Mouse (Mus musculus) spleen, adult 12 weeks (tissue): Measurements from ENCODE around the gene Pagr1a.

Source experiments
- DNase-seq: peaks from one replicate; pipeline ENCODE4 v3.0.0; 2022; ENCODE audit warnings: low spot score

Gene Pagr1a

DNA sequence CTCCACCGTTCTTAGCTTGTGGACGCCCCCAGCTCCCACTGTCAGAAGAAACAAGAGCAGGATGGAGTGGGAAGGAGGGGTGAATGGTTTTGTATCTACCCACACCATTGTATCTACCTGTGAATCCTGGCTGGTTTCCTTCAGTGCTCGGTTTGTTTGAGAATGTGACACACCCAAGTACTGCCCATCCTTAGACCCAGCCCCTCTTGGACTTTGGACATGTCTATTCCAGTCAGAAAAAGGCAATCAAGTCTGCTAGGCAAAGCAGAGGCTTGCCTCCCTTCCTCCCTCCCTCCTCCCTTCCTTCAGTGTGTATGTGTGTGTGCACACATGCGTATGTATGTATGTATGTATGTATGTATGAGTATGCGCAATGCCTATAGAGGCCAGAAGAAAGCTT lies 13.5 kb downstream of the Pagr1a start:
- no peak for DNase-seq

DNA sequence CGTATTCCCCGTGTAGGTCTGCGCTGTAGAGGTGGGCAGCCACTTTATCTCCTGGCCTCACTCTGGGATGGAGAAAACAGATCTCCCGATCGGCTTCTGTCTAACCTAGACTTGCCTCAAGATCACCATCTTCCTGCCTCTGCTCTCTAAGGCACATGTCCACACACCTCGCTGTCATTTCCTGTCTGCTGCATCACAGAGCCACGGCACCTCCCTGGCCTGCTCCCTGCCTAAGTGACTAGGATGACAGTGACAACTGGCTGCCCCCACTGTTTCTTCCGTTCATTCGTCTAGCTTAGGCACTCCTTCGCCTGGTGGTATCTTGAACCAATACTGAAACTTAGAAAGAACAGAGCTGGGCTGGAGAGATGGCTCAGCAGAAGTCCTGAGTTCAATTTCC lies 17.6 kb downstream of the Pagr1a start:
- DNase-seq: no peak

DNA sequence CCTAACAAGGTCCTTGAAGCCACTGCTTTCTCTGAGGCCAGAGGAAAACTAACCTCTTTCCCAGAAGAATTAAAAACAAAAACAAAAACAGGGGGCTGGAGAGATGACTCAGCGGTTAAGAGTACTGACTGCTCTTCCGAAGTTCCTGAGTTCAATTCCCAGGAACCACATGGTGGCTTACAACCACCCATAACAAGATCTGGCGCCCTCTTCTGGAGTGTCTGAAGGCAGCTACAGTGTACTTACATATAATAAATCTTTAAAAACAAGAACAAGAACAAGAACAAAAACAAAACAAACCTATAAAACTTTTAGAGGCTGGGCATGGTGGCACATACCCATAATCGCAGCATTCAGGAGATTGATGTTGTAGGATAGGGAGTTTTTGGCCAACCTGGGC lies 20.7 kb downstream of the Pagr1a start:
- DNase-seq: no peak

DNA sequence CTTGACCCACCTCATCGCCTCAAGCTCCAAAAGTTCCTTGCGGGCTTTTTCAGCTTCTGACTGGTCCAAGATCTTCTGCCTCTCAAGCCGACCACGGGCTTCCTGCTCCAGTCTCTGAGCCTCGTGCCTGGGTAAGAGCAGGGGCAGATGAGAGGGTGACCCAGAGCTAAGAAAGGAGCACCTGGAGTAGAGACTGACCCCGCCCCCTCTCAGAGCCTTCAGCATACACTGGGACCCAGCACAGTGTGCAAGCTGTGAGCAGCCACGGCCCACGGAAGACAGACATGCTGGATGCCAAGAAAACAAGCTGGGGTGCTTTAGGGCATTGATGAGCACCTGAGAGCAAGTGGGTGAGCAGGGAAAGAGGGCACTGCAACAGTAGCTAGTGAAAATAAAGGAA lies 28.3 kb downstream of the Pagr1a start:
- no peak for DNase-seq

DNA sequence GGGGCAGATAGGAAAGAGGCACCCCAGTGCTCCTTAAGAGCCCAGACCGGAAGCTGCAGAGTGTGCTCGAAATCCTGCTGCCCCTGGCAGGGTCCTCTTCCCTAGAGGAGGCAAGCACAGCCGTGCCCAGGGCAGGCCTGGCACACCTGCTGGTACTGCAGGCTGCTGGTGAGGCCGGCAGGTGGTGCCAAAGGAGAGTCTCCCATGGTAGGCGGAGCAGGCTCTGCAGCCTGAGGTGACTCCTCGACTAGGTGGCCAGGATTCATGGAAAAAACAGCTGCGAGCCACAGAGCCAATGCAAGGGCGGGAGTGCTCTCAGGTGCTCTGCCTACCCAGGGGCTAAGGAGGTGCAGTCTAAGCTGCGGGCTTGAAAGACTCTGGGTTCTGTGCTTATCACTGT lies 30.8 kb downstream of the Pagr1a start:
- no peak for DNase-seq

DNA sequence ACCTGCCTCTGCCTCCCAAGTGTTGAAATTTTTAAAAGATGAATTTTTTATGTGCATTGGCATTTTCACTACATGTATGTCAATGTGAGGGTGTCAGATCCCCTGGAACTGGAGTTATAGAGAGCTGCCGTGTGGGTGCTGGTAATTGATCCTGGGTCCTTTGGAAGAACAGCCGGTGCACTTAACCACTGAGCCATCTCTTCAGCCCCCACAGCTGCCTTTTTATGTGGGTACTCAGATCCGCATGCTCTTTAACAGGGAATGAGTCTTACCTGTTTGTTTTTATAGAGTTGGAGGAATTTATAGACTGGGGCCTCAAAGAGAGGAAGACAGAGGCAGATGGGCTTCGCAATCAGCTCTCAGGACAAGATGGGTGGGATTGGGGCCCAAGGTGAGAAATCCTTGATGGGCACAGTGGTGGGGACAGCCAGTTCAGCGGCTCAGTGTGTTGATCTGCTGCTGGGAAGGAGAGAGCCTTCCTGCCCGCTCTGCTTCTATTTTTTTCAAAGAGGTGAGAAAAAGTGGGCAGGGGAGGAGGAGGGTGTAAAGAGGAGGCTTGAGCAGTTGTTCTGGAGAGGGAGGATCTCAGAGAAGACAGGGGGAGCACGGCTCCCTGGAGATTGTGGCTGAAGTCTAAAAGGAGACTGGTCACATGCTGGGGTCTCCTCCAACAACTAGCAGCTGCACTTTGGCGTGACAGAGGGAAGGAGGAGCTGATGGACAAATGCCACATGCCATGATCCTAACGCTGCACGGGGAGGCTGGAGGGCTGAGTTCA lies 32.3 kb downstream of the Pagr1a start:
- no peak for DNase-seq

DNA sequence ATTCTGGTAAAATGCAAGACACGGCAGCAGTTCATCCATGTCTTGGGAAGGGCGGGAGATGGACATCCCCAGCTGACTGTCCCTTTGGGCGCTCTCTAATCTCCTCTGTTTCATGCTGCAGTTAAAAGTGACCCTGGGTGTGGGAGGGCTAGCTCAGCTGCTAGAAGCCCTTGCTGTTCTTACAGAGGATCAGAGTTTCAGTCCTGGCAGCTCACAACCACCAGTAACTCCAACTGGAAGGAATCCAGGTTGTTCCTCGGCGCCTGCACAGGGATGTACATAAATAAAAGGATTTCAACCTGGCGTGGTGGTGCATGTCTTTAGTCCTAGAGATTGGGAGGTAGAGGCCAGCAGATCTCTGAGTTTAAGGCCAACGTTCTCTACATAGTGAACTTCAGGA lies 34.0 kb downstream of the Pagr1a start:
- DNase-seq: no peak

DNA sequence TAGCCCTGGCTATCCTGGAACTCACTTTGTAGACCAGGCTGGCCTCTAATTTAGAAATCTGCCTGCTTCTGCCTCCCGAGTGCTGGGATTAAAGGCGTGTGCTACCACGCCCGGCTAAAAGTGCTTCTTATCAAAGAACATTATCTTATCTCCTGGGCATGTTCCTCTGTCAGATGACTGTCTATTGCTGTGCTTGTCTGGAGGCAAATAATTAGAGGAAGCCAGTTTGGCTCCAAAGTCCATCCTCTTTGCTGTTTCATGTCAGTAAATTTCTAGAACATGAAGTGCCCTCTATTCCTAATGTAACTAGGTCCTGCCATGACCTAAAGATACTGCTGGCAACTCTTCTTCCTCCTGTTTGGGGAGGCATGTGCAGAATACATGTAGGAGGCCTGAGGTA lies 35.1 kb downstream of the Pagr1a start:
- DNase-seq: no peak

DNA sequence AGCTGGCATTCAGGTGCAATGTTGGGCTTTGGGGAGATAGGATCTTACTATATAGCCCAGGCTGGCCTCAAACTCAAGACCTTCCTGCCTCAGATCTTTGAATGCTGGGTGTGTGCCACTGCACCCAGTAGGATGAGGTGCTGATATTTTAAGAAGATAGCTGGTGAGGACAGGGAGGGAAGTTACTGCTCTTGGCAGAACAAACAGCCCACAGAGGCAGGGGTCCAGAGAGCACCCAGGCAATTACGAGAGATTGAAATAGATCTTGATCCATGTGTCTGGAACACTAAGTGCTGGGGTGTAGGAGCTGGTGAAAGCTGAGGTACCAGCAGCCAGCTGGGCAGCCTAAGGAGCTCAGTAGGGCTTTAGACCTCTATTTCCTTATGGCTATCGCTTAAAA lies 35.6 kb downstream of the Pagr1a start:
- DNase-seq: no peak

DNA sequence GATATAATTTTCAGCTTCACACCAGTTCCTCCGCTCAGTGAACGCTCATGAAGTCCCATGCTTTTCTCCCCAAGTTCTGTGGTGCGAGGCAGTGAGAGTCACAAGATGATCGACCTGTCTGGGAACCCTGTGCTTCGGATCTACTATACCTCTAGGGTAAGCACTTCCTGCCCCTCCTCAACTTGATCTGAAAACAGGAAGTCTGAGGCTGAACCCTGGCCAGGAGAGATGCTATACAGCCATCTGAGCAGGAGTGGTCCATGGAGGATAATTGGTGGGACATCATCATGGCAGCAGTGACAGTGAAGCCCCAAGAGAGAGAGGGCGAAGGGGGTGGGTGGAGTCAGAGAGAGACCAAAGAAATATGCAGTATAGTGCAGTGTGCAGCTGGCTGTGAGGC lies 38.3 kb downstream of the Pagr1a start:
- DNase-seq: no peak

DNA sequence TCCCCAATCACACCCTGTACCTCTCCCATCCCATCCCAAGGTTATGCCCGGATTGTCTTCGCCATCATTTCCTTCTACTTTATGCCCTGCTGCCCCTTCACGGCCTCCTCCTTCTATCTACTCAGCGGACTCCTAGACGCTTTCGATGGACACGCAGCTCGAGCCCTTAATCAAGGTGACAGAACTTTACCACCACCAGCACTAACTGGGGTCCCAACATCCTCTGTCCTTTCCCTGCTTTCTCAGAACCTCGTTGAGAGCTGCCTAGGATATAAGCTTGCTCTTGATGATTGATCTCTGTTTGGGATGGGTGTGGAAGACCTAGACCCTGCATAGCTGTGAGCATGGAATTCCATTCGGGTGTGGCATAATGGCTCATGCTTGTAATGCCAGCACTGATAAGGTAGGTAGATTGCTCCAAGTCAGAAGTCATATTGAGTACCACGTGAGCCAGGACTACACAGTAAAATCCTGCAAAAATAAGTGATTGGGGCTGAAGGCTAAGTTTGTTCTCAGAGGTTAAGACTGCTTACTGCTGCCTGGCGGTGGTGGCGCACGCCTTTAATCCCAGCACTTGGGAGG lies 40.2 kb downstream of the Pagr1a start:
- peak; percentile 15 for DNase-seq

DNA sequence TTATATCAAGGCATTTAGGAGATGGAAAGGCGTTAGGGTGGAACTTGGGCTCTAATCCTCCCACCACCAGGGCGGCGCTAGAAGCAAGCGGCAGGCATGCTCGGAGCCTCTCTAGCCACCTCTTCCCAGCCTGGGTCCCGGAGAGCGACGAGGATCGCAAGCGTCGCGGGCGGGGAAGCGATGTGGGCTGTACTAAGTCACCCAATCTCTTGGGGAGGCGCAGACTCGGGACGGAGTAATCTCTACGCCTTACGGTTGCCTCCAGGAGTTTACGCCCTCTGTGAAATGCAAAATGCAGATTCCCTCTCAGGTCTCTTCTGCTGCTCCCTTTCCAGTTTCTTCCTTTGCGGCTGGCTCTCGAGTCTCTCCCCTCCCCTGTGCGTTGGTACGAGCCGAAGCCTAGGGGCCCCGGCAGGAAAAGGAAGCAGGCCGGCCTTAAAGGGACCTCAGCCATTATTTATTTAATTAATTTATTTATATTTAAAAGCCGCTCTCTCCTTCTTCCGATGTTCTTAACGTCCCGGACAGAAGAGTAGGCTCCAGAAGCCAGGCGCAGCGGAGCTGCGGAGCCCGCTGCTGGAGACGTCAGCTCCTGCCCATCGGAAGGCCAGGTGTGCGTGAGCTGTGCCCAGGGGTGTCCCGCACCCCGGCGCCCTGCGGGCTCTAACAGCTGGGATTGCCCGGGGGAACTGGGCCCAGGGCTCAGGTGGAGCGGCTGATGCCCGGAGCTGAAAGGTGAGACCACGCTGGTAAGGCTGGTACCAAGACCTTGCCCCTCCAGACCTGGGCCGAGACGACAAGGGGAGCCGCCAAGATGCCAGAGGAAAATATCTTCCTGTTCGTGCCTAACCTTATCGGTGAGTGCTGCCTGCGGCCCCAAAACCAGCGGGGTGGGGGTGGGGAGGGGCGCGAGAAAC lies 40.9 kb downstream of the Pagr1a start, which contains the start of gene Cdiptos:
Gene Cdiptos, minus strand, starts transcription at position 149 of the 917 bp plus-strand sequence.
- peak; percentile 91 for DNase-seq

DNA sequence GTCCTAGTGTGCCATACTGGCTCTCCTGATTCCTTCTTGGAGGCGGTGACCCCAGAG lies 41.4 kb downstream of the Pagr1a start, which contains the start of gene Cdipt:
Gene Cdipt, plus strand, starts transcription at position 22 of the 57 bp plus-strand sequence.
- DNase-seq: no peak

DNA sequence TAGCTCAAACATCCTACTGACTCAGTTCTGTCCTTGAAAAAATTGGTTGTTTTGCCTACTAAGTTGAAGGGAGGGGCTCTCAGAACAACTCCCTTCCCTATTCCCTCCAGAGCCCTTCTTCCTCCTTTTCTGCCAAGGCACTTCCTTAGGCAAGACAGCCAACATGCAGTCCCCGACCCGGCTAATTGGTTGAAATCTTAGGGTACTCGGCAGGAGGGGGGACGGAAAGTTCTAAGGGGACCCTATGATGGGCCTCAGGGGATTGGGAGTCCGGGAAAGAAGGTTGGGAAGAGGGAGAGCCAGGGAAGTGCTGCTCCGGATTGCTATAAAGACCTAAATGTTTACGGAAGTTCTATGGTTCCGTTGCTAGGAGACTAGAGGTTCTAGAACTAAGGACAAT lies 41.7 kb downstream of the Pagr1a start:
- no peak for DNase-seq

DNA sequence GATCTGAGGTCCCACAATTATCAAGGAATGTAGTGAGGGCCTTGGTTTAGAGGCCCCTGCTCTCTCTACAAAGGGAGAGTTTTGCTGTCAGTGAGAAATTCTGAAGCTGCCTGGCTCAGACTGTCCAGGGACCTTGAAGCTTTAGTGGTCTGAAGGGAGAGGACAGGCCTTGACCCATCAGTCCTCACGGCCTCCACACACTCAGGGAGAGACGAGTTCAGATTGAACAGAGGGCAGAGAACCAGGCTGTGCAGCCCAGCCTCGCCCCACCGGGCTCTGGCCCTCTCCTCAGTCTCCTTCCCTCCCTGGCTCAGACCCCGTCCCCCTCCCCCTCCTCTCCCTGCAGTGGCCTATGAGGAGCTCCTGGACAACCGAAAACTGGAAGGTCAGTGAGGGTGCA lies 49.8 kb downstream of the Pagr1a start:
- no peak for DNase-seq

DNA sequence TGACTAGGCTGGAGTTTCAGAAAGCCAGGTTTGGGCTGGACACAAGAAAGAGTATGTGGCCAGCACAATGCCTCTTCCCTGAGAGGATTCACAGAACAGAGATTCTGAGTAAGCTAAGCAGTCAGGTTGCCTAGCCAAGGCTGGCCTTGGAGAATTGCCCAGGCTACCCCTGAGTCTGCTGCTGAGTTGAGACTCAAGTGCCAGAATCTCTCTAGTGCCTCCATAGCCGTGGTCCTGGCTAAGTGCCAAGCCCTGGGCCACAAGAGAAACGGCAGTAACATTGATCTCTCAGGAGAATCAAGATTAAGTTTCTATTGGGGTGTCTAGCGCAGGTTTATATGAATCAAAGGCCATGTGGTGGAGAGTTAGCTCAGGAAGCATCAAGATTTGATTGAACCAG lies 51.6 kb downstream of the Pagr1a start:
- DNase-seq: no peak
